Mouse (Mus musculus): ENCODE data around the gene Cux2. TPM values are rescaled to one million over a fixed set of nuclear protein-coding genes. Genes with fewer than 3 reads are reported as not detected.
A peak's percentile ranks its signal among the peaks of the same experiment; 100 is the strongest.

The Cux2 gene
- total RNA-seq, 2 experiments from 2014 or later = 23.5 to 25.1 TPM

DNA sequence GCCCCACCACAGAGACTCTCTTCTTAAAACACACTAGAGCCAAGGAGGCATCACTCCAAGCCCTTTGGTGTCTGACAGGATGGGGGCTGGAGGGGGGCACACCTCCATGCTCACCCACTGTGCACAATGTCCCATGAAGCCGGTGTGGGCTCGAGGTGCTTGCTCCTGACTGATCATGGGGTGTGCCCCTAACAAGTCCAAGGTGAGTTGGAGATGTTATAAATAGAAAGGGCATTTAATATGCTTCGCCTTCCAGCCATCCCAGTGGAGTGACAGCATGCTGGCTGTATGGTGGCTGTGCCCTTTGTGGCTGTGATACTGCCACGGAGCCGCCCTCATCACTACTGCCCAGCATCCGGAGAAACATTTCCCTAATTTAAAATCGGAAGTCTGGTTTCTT, 87.5 kb downstream of the Cux2 start:
- DNase-seq = no peak

DNA sequence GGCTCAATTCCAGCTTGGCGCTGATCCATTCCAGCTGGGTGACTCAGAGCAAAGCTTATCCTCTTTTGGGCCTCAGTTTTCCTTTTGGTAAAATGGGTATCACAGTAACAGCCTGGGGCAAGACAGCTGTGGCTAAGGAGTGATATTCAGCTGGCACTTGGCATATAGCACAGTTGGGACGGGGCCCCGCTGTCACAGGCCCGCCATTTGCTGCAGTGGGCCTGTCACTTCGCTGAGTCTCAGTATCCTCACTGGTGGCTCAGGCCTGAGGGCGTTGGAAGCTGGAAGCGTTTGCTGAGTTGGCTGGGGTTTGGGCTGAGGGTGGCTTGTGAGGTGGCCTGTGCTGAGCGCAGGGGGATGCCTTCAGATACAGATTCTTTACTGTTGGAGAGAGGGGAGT, 88.6 kb downstream of the Cux2 start:
- DNase-seq = no peak

DNA sequence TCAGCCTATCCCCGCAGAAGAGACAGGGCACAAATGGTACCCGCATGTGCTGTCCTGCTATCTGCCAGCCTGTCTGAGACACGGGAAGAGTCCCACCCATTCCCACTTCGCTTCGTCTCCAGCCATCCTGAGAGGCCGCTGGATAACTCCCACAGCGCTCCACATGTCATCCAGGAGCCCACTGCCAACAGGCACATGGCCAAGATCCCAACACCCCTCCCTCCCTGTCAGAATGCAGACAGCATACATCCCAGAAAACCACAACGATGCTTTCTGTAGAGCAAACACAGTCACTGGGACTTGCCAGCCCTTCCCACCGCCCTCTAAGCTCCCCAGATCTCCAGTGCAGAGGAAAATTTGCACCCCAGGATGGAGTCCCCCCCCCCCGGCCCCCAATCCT, 90.2 kb downstream of the Cux2 start:
- no peak for DNase-seq

DNA sequence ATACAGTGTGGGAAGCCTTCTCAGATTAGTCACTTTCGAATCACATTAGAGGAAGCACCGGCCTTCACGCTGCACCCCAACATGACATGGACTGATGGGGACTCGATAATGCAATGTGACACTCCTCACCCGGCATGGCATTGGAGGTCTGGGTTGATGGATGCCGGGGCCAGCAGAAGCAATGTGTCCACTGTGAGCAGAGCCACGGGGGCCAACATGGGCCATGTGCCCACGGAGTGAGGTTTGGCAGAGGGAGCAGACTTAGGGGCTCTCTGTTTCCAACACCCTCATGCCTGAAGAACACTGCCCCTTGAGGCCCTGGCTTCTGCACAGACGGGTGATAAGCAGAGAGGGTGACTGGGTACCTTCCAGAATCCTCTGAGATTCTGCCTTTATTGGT, 91.4 kb downstream of the Cux2 start:
- no peak for DNase-seq

DNA sequence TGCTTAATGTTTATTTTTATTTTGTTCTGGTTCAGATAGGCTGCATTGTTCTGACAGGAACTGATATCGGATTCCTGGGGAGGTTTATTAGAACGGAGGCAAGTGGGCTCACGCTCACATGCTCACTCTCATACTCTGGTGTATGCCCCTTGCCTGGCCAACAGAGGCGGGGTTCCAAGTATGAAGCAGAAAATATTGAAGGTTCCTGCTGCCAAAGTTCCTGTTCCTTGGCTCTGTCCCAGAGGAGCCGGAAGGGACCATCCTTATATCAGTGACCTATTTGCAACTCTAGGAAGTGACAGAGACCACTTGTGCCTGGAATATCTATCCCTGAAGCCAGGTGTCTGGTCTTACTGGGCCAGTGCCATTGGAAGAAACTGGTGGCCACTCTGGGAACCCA, 94.1 kb downstream of the Cux2 start:
- DNase-seq = no peak

DNA sequence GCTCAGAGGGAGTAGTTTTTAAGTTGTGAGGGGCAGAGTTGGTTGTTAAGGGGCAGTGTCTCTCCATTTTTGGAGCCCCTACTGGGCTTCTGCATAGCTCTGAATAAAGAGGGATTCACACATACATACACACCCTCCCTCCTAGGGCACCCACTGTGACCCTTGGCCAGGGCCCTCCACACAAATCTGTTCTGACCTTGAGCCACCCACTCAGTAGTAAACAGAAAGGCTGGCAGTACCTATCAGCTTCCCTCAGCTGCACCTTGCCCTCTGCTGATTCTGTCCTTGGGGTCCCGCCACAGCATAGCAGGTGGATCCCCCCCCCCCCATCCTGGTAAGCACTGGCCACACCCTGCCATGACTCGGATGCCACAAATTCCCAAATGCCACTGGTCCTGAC, 99.7 kb downstream of the Cux2 start:
- DNase-seq = no peak

DNA sequence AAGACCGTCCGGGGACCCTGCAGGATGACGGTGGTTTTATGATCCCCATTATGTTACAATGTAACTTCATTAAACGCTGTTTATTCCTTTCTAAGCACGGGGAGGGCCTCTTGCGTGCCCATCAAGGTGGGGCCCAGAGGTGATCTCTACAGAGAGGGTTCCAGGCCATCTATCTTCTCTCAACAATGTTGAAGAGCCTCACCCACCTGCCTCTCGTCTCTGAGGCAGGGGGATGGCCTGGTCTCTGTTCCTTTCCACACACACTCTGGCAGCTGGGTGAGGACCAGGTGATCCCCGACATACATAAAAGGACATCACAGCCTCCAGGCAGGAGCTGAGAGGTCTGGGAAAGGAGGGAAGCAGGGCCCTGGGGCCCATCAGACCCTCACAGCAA, 100.9 kb downstream of the Cux2 start:
- no peak for DNase-seq

DNA sequence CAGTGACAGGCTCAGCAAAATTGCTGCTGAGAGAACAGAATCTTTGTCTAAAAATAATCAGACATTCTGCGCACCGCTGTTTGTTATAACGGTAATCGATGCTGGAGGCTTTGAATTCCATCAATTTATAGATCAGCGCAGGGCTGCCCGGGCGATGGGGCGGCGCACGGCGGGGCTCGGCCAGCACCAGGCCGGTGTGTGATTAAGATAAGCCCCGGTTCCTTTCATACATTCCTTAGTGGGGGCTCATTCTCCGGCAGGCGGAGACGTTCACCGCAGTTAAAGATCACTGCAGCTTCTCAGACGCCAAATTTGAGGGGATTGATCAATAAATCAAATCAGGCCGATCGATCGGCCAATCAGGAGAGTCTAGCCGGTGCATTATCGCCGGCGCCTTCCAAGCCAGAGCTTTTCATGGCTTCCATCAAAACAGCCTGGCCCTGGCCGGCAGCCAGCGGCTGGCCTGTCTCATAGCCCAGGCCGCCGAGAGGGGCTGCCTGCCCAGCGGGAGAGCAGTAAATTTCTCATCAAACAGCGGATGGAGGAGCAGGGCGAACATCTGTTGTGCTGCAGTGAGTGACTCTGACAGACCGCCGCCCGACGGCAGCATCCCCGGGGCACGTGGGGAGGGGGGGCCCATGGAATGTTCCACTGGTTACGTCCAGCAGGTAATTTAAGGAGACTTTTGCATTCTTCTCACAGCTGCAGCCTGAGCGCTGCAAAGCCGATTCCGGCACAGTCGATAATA, 101.4 kb downstream of the Cux2 start:
- peak; percentile 76 for DNase-seq

DNA sequence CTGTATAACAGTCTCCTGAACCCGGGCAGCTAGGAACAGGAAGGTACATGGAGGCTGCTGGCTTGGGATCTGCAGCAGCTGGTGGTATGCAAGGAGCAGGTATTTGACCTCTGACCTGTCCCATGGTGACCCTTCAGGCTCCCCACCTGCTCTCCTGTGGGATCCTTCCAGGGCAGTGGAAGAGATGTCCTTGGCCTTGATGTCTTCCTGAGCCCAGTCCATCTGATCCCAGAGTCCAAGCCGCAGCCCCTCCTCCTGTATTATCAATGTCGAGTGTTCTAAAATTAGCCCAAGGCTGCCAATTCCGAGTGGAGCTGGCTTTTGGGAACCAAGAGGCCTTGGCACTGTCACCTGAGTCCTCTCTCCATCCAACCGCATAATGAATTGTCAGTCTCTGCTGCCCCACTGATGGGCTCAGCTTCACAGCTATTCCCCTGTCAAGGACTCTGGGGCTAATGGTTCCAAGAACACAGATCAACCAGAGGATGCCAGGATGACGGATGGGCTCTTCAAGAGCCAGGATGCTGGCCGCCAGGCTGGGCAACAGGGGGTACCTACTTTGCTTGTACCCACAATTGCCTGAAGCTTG, 103.2 kb downstream of the Cux2 start:
- peak; percentile 42 for DNase-seq

DNA sequence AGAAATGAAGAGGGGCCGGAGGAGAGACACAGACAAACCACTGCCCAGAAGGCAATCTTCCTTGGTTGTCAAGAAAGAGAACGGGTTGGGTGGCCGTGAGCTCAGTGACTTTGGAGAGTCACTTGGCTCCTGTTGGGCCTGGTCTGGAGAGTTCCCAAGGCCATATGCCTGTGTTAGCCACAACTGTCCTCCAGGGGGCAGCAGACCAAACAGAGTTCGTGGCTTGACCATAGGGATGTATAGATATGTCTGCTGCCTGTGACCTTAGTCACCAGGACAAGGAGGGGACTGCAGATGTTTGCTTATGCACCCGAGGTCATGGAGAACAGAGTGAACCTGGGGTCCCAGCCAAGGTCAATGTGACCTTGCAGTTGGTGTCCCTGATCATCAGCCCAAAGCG, 104.1 kb downstream of the Cux2 start:
- peak; percentile 83 for DNase-seq

DNA sequence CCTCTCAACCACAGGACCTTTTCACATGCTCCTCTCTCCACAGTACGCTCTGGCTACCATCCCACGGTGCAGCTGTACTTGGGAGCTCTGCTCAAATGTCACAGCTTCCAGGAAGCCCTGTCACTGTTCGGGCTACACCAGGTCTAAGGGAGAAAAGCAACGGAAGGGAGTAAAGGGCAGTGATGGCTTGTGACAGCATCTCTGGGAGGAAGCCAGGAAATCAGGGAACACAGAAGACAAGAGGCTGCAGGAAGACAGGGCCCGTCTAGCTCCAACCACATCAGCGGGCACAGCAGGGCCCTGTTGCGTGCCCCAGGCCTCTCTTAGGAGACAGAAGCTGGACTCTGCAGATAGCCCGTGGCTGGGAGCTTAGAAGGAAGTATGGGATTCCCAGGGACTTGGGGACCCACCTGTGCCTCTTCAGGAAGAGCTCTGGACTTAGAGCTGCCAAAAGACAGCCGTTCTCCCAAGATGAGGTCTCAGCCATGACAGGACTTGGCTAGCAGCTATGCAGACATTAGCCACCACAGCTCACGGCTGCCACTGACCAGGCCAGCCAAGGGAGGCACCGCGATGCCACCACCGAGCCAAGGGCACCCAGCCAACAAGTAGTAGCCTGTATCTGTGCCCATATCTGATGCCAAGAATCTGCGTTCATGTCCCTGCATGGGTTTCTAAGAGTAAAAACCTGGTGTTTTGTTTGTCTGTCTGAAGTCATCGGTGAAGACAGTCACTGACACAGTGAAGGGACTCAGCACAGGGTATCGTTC, 105.7 kb downstream of the Cux2 start:
- DNase-seq = peak; percentile 50

DNA sequence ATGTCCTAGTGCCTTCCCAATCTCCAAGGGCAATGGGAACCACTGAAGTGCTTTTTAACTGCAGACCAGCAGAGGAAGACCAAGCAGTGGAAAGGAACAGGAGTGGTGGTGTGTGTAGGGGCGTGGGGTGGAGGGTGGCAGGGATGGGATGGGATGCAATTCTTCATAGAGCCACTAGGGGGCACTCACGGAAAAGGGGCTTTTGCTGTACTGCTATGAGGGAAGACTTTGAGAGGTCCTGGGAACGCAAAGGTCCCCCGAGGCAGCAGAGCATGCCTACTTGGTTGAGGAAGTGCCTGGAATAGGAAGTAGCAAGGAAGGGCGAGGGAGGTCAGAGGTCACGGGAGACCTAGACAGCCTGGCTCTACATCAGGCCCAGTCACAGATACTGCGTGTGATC, 106.4 kb downstream of the Cux2 start:
- DNase-seq = no peak

DNA sequence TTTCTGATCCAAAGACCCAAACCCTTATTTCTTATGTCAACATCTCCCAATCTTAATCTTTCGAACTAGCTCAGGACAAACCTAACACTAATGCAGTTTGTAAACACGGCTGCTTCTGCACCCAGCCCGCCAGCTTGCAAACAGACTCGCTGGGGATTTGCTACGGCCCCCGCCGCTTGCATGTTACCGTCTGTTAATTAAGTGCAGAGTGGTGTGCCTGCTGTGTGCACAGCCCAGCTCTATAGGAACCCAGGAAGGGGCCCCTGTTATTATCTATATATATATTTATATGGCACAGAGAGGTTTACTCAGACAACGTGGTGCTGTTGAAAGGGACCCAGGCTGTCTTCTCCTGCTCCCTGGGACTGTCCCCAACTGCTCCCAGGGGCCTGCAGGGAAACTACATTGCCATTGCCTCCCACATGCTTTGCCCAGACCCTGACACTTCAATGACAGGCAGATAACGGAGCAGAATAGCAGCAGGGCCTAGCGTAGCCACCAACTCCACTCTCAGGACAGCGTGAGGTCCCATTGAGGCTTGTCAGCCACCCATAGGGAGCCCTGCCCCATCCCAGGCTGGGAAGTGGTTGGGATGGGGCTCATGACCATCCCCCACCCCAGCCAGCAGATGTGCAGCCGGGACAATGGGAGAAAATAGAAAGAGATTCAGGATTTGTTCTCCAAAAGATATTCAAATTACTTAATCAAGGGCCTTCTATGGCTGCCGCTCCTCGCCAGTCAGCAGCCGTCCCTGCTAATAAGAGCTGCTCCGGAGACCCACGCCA, 111.6 kb downstream of the Cux2 start:
- DNase-seq = no peak

DNA sequence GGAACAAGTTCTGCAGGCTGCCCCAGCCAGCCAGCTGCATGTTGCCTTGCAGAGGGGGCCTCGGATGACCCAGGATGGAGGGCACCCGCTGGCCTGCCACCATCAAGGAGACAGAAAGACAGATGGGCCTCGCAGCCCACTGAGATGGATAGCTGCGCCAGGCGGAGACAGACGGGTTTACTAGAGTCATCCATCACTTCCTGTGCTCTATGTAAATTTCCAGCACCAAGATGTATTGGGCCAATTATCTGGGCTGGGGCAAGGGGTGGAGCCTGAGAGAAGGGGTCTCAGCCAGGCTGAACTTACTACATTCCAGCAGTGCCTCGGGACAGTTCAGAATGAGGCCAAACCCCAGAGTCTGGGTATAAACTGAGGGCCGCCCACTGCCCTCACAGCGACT, 119.6 kb downstream of the Cux2 start:
- no peak for DNase-seq

DNA sequence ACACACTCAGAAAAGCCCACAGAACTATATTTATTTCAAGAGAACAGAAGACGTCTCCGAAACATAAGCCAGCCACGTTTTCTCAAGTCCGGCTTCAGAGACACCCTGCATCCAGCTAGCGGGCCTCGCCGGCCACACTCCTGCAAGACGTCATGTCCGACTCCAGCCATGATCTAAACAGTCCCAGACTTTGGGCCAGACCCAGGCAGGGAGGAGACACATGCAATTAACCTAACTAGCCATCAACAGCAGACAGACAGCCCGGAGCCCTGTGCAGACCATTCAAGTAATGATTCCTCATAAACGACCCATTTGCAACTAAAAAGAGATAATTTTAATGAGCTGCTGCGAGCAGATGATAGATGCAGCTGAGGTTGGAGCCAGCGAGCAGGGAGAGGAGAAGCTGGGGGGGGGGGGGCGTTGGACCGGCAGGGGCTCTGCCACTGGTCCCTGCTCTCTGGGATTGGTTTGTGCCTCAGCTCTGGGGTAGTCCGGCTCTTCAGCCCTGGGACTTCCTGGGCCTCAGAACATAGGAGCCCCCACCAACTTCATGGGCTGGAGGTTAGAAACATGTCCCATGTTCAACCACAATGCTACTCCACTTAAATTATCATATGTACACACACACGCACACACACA, 121.4 kb downstream of the Cux2 start:
- DNase-seq = no peak

DNA sequence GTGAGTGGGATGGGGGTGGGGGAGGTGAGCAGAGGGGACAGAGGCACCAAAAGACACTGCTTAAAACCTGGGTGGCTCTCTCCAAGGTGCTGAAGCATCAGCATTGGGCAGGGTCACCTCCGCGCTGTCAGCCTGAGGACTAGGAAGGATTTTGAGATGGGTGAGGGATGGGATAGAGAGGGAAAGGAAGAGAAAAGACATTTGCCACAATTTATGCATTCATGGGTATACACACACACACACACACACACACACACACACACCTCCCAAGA, 123.4 kb downstream of the Cux2 start:
- DNase-seq = peak; percentile 45

DNA sequence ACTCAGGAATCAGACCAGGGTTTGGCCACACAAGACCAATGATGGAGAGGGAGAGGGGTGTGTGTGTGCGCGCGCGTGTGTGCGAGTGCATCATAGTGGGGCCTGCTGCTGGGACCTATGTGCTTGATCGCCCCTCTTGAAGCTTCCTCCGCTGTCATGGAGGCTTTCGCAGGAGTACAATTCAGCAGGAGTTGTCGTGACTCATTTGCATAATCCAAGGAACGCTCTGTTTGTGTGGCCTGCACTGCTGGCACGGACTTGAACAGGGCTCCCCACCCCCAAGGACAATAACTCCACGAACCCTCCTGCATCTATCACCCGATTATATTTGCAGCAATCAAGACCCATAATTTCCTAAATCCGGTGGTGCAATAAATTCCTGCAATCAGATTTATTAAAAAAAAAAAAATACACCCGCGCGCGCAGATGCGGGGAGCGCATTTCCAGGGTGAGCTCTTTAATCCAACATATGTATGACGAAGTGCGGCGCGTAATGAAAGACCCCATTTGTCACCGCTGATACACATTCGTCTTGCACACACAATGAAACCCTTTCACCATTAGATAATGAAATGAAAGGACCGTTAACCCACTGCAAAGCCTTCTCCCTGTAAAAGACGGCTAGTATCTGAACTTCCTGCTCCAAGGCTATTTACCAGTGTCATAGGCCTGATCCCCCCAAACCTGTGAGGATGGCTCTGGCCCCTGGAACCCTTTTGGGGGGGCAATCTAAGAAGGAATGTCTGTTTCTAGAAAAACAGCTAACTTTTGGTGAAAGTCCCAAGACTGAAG, 124.0 kb downstream of the Cux2 start:
- no peak for DNase-seq

DNA sequence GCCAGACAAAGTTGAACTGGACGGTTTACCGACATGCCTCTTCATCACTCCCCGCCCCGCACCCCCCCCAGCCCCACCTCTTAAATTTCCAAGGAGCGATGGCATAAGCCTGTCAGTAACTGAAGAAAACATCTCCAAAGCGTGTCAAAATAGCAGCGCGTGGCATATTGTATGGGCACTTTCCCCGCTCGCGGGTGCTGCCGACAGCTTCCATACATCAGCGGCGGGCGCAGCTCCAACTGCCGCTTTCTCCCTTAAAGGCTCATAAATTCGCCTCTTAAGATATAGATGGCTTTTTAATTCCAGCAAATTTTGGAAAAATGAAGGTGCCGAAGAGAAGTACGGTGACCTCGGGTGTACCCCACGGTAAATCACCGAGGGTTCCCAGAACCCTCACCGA, 124.6 kb downstream of the Cux2 start:
- no peak for DNase-seq

DNA sequence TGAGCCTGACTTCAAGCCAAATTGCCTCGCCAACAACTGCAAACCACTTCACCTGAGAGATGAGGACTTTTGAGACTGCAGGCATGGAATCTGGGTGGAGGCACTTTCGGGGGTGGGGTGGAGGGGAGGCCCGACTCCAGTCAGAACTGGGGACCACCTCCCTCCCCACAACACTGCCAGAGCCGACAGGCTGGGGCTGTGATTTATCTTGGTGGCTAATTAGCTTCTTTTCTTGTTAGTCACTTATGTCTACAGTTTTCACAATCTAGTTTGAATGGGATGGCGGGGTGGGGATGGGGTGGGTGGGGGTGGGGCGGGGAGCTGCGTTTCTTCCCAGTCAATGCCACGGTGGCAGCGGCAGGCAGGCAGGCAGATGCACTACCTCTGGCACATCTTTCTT, 125.5 kb downstream of the Cux2 start:
- DNase-seq = no peak

DNA sequence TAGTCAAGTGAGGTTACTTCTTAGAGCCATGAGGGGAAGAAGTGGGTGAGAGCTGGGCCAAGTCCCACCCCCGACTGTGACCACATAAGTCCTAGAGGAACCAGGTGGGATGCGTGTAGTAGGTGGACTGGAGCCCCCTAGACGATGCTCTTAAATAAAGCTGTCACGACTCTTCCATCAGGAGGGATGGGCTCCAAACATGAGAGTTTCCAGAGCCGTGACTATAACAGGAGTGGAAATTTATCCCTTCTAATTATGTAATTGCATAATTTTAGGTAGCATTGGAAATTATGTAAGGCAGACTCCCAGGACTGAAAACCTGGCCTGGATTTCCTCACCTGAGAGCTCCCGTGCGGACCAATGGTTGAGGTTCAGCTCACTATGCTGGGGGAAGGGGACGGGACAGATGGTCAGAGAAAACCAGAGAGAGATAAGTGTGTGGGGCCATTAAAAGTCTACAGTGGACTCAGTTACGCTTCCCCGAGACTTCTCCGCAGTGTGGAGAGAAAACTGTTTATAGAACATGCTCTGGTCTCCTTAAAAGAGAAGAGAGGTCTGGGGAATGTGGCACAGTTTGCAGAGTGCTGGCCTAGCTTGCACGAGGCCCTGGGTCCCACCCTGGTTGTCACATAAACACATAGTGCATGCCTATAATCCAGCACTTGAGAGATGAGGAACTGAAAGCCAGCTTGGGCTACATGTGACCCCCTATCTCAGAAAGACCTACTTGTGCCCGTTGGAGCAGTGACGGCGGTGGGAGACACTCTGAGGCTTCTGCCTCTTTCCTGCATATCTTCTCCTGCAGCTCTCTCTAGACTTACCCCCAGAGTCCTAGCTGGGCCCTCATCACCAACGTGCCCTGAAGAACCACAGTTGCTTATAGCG, 126.7 kb downstream of the Cux2 start:
- no peak for DNase-seq

DNA sequence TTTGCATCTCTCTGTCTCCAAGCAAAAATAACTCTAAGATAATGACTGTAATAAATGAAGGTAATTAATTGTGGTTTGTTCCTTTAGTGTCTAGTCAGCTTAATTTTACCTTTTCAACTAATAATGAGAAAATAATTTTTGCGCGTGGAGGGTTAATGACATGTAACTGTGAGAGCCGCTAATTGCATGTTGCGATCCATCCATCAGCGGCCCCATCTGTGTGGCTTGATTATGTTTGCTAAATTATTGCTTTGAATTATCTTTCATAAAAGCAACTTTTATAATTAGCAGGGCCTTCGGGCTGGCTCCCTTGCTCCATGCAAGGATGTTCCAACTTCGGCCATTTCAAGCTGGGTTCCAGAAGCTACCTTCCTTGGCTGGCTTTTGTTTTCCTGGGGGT, 130.7 kb downstream of the Cux2 start:
- no peak for DNase-seq
